Mouse (Mus musculus) hematopoietic stem cell, adult 5-6 weeks (primary cell): ENCODE data around the gene Lrrc61. TPM values are rescaled to one million over a fixed set of nuclear protein-coding genes. Genes with fewer than 3 reads are reported as not detected.
A peak's percentile ranks its signal among the peaks of the same experiment; 100 is the strongest.

ENCODE experiments used
- ATAC-seq, 2 experiments: fragments of 125-278 bp in 1 of 2; replicated peaks in 1 of 2; 2 replicates each; pipeline ENCODE4 v1.8.0; 2016 to 2017; ENCODE audit warnings: inconsistent platforms in 2 of 2, mild to moderate bottlenecking in 2 of 2, moderate number of reproducible peaks in 2 of 2, low read depth in 1 of 2, moderate TSS enrichment in 1 of 2; ENCODE audit not compliant: low FRiP score in 2 of 2, poor library complexity in 2 of 2, severe bottlenecking in 2 of 2, insufficient read depth in 1 of 2, low TSS enrichment in 1 of 2
- total RNA-seq: library from RNA; stranded (forward); fragments of 172-1452, 232-1000 nt; gene quantifications from 2 replicates; pipeline ENCODE4 v1.2.3, GENCODE M21; 2017

Gene Lrrc61
- total RNA-seq, 1 experiment from 2014 or later: 4.7 TPM

- peak; percentile 29 to 47; a peak in 3 of 4 replicates for ATAC-seq
Observed at GRCm38 (mm10) chr6:48541560-48542450, 12.8 kb upstream of the Lrrc61 start.

- ATAC-seq: no peak
Observed at GRCm38 (mm10) chr6:48542631-48543030, 12.0 kb upstream of the Lrrc61 start.

- no peak for ATAC-seq
Observed at GRCm38 (mm10) chr6:48545251-48545650, 9.3 kb upstream of the Lrrc61 start.

- 0 out of 4 replicates have a peak, but pooled peaks of 1 of the 2 experiments have one; percentile 13 for ATAC-seq
Observed at GRCm38 (mm10) chr6:48546271-48546670, 8.3 kb upstream of the Lrrc61 start.

- ATAC-seq: no peak
Observed at GRCm38 (mm10) chr6:48546858-48547257, 7.7 kb upstream of the Lrrc61 start.

GRCm38 (mm10) chr6:48548314-48548713, 6.3 kb upstream of the Lrrc61 start:
- ATAC-seq: no peak

- ATAC-seq: no peak
Observed at GRCm38 (mm10) chr6:48552918-48553317, 1.7 kb upstream of the Lrrc61 start.

GRCm38 (mm10) chr6:48553819-48554218, 777 bp upstream of the Lrrc61 start:
- ATAC-seq: no peak

- peak; percentile 29 to 33; a peak in 2 of 4 replicates for ATAC-seq
Observed at GRCm38 (mm10) chr6:48555104-48555890, 701 bp downstream of the Lrrc61 start.

- ATAC-seq: no peak
Observed at GRCm38 (mm10) chr6:48555956-48556355, 1.4 kb downstream of the Lrrc61 start.

GRCm38 (mm10) chr6:48565693-48566310, 11.2 kb downstream of the Lrrc61 start:
- no peak for ATAC-seq

GRCm38 (mm10) chr6:48566312-48566711, 11.7 kb downstream of the Lrrc61 start:
- no peak for ATAC-seq

- peak; percentile 75 to 80 for ATAC-seq
Observed at GRCm38 (mm10) chr6:48568036-48568984, 13.7 kb downstream of the Lrrc61 start.

- no peak for ATAC-seq
Observed at GRCm38 (mm10) chr6:48569065-48569807, 14.6 kb downstream of the Lrrc61 start.

- ATAC-seq: no peak
Observed at GRCm38 (mm10) chr6:48572014-48572413, 17.4 kb downstream of the Lrrc61 start.

- ATAC-seq: no peak
Observed at GRCm38 (mm10) chr6:48572572-48573061, 18.0 kb downstream of the Lrrc61 start, which contains the start of gene Rarres2. Rarres2 (minus strand) TSS chr6:48572789.
